Mouse (Mus musculus) testis, adult 2 months (tissue): ENCODE data around the gene Dram1.

Experiments used
- CTCF ChIP-seq: fragments of 200-500 bp; IDR thresholded peaks from 2 replicates; pipeline ENCODE4 v1.5.1; 2012; ENCODE audit warnings: low read depth, mild to moderate bottlenecking, inconsistent platforms, low read length, moderate library complexity; ENCODE audit not compliant: control insufficient read depth, insufficient read depth, insufficient replicate concordance
- POLR2A ChIP-seq: fragments of 200-500 bp; IDR thresholded peaks from 2 replicates; pipeline ENCODE4 v1.6.1; 2012; ENCODE audit warnings: low read depth, mild to moderate bottlenecking, inconsistent platforms, low read length, moderate library complexity; ENCODE audit not compliant: control insufficient read depth

- TF ChIP-seq CTCF (no peak), POLR2A (no peak)
Observed at GRCm38 (mm10) chr10:88405812-88406211, 26.9 kb upstream of the Dram1 start.
